Mouse (Mus musculus) cerebellum, postnatal 14 days (tissue): ENCODE results near the gene Caprin2.
A peak's percentile ranks its signal among the peaks of the same experiment; 100 is the strongest.

Experiments
- DNase-seq, 2 experiments: peaks; one replicate each; pipeline ENCODE4 v3.0.0; 2021; ENCODE audit warnings: mixed read lengths in 2 of 2

Caprin2 gene

GRCm38 (mm10) chr6:148838460-148838859 lies 57.6 kb downstream of the Caprin2 start:
- no peak for DNase-seq

- DNase-seq = no peak
Measured at GRCm38 (mm10) chr6:148831728-148832121, 64.3 kb downstream of the Caprin2 start.

GRCm38 (mm10) chr6:148830748-148831727 lies 65.0 kb downstream of the Caprin2 start, which contains the start of gene Ipo8:
Ipo8 (minus strand) TSS chr6:148831467.
- peak; percentile 92 to 93 for DNase-seq

GRCm38 (mm10) chr6:148830355-148830747 lies 65.7 kb downstream of the Caprin2 start:
- DNase-seq = no peak

- DNase-seq = no peak
Measured at GRCm38 (mm10) chr6:148826119-148826518, 69.9 kb downstream of the Caprin2 start.

GRCm38 (mm10) chr6:148818624-148819343 lies 77.3 kb downstream of the Caprin2 start:
- DNase-seq = no peak

- no peak for DNase-seq
Measured at GRCm38 (mm10) chr6:148816751-148817150, 79.3 kb downstream of the Caprin2 start.

- no peak for DNase-seq
Measured at GRCm38 (mm10) chr6:148811117-148811516, 84.9 kb downstream of the Caprin2 start.

- DNase-seq = no peak
Measured at GRCm38 (mm10) chr6:148799773-148800172, 96.3 kb downstream of the Caprin2 start.

- DNase-seq = no peak
Measured at GRCm38 (mm10) chr6:148795145-148795544, 100.9 kb downstream of the Caprin2 start.
